Mouse (Mus musculus) MEL (cell line): ENCODE measurements around the gene Daam1.

ENCODE experiments used
- CTCF ChIP-seq, 3 experiments: IDR thresholded peaks in 2 of 3; conservative IDR thresholded peaks in 1 of 3; 2 replicates each; pipeline ENCODE4 v1.5.1; 2011 to 2012; ENCODE audit warnings: low read length in 3 of 3, low read depth in 2 of 3, mild to moderate bottlenecking in 2 of 3, improper control_type of control experiment in 1 of 3, inconsistent platforms in 1 of 3, mixed read lengths in 1 of 3, moderate library complexity in 1 of 3; ENCODE audit not compliant: control insufficient read depth in 1 of 3, insufficient read depth in 1 of 3, poor library complexity in 1 of 3, severe bottlenecking in 1 of 3
- EP300 ChIP-seq, 2 experiments: IDR thresholded peaks; 2 replicates each; pipeline ENCODE4 v1.6.1; 2011; ENCODE audit warnings: improper control_type of control experiment in 2 of 2, low read length in 2 of 2, low read depth in 1 of 2, mild to moderate bottlenecking in 1 of 2
- POLR2A ChIP-seq, 2 experiments: IDR thresholded peaks; 2 replicates each; pipeline ENCODE4 v1.6.1; 2011 to 2012; ENCODE audit warnings: low read length in 2 of 2, mild to moderate bottlenecking in 2 of 2, control low read depth in 1 of 2, improper control_type of control experiment in 1 of 2, low read depth in 1 of 2, moderate library complexity in 1 of 2; ENCODE audit not compliant: control insufficient read depth in 1 of 2, insufficient read depth in 1 of 2, poor library complexity in 1 of 2

DNA sequence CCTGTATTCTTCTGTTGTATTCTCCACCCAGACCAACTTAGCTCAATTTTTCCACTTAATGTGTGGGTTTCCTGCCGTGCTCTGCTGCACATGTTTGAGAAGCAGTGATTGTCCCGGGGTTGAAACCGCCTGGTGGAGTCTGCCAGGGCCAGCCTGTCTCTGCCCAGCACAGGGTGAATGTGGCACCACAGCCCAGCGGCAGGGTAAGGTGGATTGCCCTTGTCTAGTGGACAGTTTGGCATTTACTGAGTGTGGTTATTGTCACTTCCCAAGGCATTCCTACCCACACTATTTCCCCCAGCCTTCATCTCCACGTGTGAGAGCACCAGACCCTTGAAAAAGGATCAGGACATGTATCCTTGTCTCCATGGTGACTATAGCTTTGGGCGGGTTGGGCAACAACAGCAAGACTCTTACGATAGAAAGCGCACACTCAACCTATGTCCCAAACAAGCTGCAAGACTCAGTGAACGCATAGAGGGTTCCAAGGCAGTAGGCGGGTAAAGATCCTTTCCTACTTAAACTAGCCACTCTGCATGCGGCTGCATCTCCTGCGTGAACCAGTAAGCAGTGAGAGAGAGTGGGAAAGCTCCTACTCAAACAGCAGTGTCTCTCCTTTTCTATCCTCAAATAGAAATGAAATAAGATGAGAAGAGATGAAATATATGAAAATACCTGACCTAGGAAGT is 139.2 kb downstream of the Daam1 start:
- TF ChIP-seq CTCF (IDR thresholded peaks at IDR 0.05 in 2 of 3, conservative IDR thresholded peaks at IDR 0.05 in 1 of 3; ENCODE audit: control insufficient read depth in 1 of 3, insufficient read depth in 1 of 3, low read depth in 2 of 3, low read length in 3 of 3, poor library complexity in 1 of 3, severe bottlenecking in 1 of 3) (no peak), EP300 (IDR thresholded peaks at IDR 0.05; ENCODE audit: low read depth in 1 of 2, low read length in 2 of 2) (no peak), POLR2A (IDR thresholded peaks at IDR 0.05; ENCODE audit: control insufficient read depth in 1 of 2, insufficient read depth in 1 of 2, low read depth in 1 of 2, low read length in 2 of 2, poor library complexity in 1 of 2) (no peak)
